Mouse (Mus musculus): ENCODE measurements around the gene Hfe. TPM values are rescaled to one million over a fixed set of nuclear protein-coding genes. Genes with fewer than 3 reads are reported as not detected.
"Not testable (repeated sequence)": the region's sequence is repeated elsewhere in the genome, so short reads cannot be mapped to it uniquely, and the experiment has no call there.

Gene Hfe
- polyA plus RNA-seq, 1 experiment from 2014 or later: 2.2 TPM

DNA sequence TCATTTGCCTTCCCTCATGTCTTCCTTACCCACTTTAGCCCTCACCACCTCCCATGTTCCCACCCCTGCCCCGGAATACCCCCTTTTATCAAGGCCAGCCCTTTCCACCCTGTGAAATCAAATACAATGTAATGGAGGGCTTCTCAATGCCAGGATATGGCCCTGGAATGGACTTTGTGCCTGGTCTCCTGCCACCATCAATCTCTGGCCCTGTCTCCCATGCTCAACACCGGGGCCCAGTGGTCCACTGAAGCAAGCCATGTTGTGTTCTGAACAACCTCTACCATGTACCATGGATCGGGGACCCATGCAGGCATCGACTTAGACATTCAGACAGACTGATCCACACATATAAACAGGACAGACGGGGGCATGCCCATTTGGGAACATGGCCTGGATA, 19.1 kb upstream of the Hfe start:
- H3K36me3 ChIP-seq (ENCODE audit: control insufficient read depth, insufficient read depth, low read length): no peaks in the 10 kb centered on the region
- 95% methylated on average over 5 of the region's 5 CpGs for WGBS
- ATAC-seq (replicated peaks; ENCODE audit: low FRiP score) (no peak), DNase-seq (ENCODE audit: low spot score) (no peak)
- H3K27me3 ChIP-seq (ENCODE audit: control insufficient read depth, insufficient read depth, low read length): no peaks in the 10 kb centered on the region
- no peaks in the 10 kb centered on the region for H3K4me1 ChIP-seq (replicated peaks; ENCODE audit: control insufficient read depth, insufficient read depth, low read length)
- no peaks in the 10 kb centered on the region for H3K9me3 ChIP-seq (ENCODE audit: control insufficient read depth, low read length)
- H3K27ac ChIP-seq (ENCODE audit: low read depth, low read length): no peak overlapping the region
- H3K9ac ChIP-seq (ENCODE audit: low read length): no peak overlapping the region
- no peak overlapping the region for H3K4me2 ChIP-seq (ENCODE audit: low read depth, low read length, severe bottlenecking)
- H3K4me3 ChIP-seq (ENCODE audit: low read depth, low read length): no peak overlapping the region

GRCm38 (mm10) chr13:23729192-23729525, 18.5 kb upstream of the Hfe start:
- Histone ChIP-seq H3K4me1 (replicated peaks; ENCODE audit: control insufficient read depth, insufficient read depth, low read length) (no peaks in the 10 kb centered on the region), H3K9ac (ENCODE audit: low read length) (no peak overlapping the region)
- no peak for ATAC-seq (replicated peaks; ENCODE audit: low FRiP score)

DNA sequence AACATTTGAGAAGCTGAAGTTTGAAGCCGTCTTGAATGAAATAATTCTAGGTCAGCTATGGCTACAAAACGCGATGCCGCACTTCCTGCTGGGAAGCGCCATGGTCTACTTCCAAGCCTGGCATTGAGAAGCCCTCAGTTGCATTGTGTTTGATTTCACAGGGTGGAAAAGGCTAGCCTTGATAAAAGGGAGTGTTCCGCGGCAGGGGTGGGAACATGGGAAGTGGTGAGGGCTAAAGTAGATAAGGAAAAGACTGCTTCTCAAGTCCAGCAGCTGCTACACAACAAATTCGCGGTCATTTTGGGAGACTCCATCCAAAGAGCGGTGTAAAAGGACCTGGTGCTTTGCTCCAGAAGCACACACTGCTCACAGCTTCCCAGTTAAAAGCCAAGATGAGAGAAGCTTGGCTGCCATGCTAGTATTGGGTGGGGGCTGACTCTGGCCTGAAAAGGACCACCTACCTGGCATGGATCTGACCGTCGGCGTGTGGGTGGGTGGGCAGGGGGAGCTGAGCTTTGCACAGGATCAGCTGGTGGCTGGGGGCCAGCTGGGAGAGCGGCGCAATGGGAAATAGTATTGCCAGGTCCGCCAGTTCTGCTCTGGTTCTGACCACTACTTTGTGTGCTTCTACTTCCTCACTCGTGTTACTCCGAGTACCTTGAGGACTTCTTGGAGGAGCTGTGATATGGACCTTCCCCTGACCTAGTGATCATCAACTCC, 18.0 kb upstream of the Hfe start:
- 88% methylated on average over 18 of the region's 18 CpGs for WGBS
- Histone ChIP-seq H3K4me1 (replicated peaks; ENCODE audit: control insufficient read depth, insufficient read depth, low read length) (no peaks in the 10 kb centered on the region), H3K4me2 (ENCODE audit: low read depth, low read length, severe bottlenecking) (no peak overlapping the region), H3K36me3 (ENCODE audit: control insufficient read depth, insufficient read depth, low read length) (no peaks in the 10 kb centered on the region), H3K9ac (ENCODE audit: low read length) (no peak overlapping the region), H3K27ac (ENCODE audit: low read depth, low read length) (no peak overlapping the region), H3K27me3 (ENCODE audit: control insufficient read depth, insufficient read depth, low read length) (no peaks in the 10 kb centered on the region), H3K9me3 (ENCODE audit: control insufficient read depth, low read length) (no peaks in the 10 kb centered on the region), H3K4me3 (ENCODE audit: low read depth, low read length) (no peak overlapping the region)
- ATAC-seq (replicated peaks; ENCODE audit: low FRiP score) (no peak), DNase-seq (ENCODE audit: low spot score) (no peak)

More at GRCm38 (mm10) chr13:23729192-23729525, 18.5 kb upstream of the Hfe start:
- no peaks in the 10 kb centered on the region for H3K27me3 ChIP-seq (ENCODE audit: control insufficient read depth, insufficient read depth, low read length)
- no peak overlapping the region for H3K4me3 ChIP-seq (ENCODE audit: low read depth, low read length)
- WGBS: 96% methylated on average over 9 of the region's 9 CpGs
- no peak overlapping the region for H3K27ac ChIP-seq (ENCODE audit: low read depth, low read length)
- no peak overlapping the region for H3K4me2 ChIP-seq (ENCODE audit: low read depth, low read length, severe bottlenecking)
- no peak for DNase-seq (ENCODE audit: low spot score)
- H3K36me3 ChIP-seq (ENCODE audit: control insufficient read depth, insufficient read depth, low read length): no peaks in the 10 kb centered on the region
- H3K9me3 ChIP-seq (ENCODE audit: control insufficient read depth, low read length): no peaks in the 10 kb centered on the region

DNA sequence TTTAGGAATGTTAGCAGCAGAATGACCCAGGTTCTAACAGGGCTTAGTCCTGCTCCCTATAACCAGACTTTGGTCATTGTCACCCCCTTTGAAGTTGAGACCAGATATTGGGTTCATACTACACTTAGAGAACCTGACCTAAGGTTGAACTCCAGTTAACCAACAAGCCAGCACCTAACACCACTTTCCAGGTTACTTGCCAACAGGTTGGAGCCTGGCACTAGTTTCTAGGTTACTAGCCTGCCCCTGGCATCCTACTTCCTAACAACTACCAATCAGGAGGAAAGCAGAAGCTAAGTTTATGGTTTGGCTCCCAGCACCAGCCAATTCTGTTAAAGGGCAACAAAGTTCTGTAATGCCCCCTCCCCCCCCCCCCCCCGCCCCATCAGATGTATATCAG, 14.6 kb upstream of the Hfe start:
- no CpG with 5 or more reads among the region's 1 CpGs for WGBS
- Histone ChIP-seq H3K36me3 (ENCODE audit: control insufficient read depth, insufficient read depth, low read length) (no peaks in the 10 kb centered on the region), H3K4me3 (ENCODE audit: low read depth, low read length) (no peak overlapping the region), H3K9me3 (ENCODE audit: control insufficient read depth, low read length) (no peaks in the 10 kb centered on the region), H3K4me2 (ENCODE audit: low read depth, low read length, severe bottlenecking) (no peak overlapping the region), H3K27ac (ENCODE audit: low read depth, low read length) (no peak overlapping the region), H3K9ac (ENCODE audit: low read length) (no peak overlapping the region), H3K27me3 (ENCODE audit: control insufficient read depth, insufficient read depth, low read length) (no peaks in the 10 kb centered on the region), H3K4me1 (replicated peaks; ENCODE audit: control insufficient read depth, insufficient read depth, low read length) (no peaks in the 10 kb centered on the region)
- DNase-seq (ENCODE audit: low spot score) (no peak), ATAC-seq (replicated peaks; ENCODE audit: low FRiP score) (no peak)

- H3K4me2 ChIP-seq (ENCODE audit: low read depth, low read length, severe bottlenecking): no peak overlapping the region
- no peak for ATAC-seq (replicated peaks; ENCODE audit: low FRiP score)
- no peak for DNase-seq (ENCODE audit: low spot score)
- no peaks in the 10 kb centered on the region for H3K9me3 ChIP-seq (ENCODE audit: control insufficient read depth, low read length)
- no peaks in the 10 kb centered on the region for H3K4me1 ChIP-seq (replicated peaks; ENCODE audit: control insufficient read depth, insufficient read depth, low read length)
- H3K27ac ChIP-seq (ENCODE audit: low read depth, low read length): no peak overlapping the region
- no peaks in the 10 kb centered on the region for H3K36me3 ChIP-seq (ENCODE audit: control insufficient read depth, insufficient read depth, low read length)
- 83% methylated on average over 4 of the region's 4 CpGs for WGBS
- no peak overlapping the region for H3K4me3 ChIP-seq (ENCODE audit: low read depth, low read length)
- H3K27me3 ChIP-seq (ENCODE audit: control insufficient read depth, insufficient read depth, low read length): no peaks in the 10 kb centered on the region
- H3K9ac ChIP-seq (ENCODE audit: low read length): no peak overlapping the region
Measured at GRCm38 (mm10) chr13:23724239-23724638, 13.6 kb upstream of the Hfe start.

- not testable (repeated sequence) for ATAC-seq (replicated peaks; ENCODE audit: low FRiP score); DNase-seq (ENCODE audit: low spot score)
Measured at GRCm38 (mm10) chr13:23717593-23718245, 7.1 kb upstream of the Hfe start.

DNA sequence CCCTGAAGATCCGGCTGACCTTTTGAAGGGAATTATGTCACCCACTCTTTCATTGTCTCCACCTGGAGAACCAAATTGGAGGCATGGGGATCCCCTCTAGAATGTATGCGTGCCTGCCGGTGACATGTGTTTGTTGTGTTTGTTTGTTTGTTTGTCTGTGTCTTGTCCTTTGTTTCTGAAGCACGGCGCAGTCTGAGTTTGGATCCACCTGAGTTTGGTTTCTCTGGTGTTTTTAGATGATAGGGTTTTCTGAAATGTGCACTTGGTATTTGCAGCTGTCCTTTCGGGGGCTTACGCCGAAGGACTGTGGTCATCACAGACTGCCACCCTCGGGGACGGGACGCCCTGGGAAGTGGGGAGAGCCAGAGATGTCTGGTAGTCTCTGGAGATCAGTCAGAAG, 6.5 kb upstream of the Hfe start:
- Histone ChIP-seq H3K9me3 (ENCODE audit: control insufficient read depth, low read length) (no peaks in the 10 kb centered on the region), H3K36me3 (ENCODE audit: control insufficient read depth, insufficient read depth, low read length) (no peaks in the 10 kb centered on the region), H3K9ac (ENCODE audit: low read length) (no peak overlapping the region)

More at GRCm38 (mm10) chr13:23717593-23718245, 7.1 kb upstream of the Hfe start:
- not testable (repeated sequence) for H3K36me3 ChIP-seq (ENCODE audit: control insufficient read depth, insufficient read depth, low read length); H3K4me2 ChIP-seq (ENCODE audit: low read depth, low read length, severe bottlenecking); H3K4me1 ChIP-seq (replicated peaks; ENCODE audit: control insufficient read depth, insufficient read depth, low read length); H3K27me3 ChIP-seq (ENCODE audit: control insufficient read depth, insufficient read depth, low read length); H3K4me3 ChIP-seq (ENCODE audit: low read depth, low read length); H3K9me3 ChIP-seq (ENCODE audit: control insufficient read depth, low read length); H3K27ac ChIP-seq (ENCODE audit: low read depth, low read length); H3K9ac ChIP-seq (ENCODE audit: low read length)
- whole genome bisulfite sequencing: 14% methylated on average over 2 of the region's 2 CpGs

DNA sequence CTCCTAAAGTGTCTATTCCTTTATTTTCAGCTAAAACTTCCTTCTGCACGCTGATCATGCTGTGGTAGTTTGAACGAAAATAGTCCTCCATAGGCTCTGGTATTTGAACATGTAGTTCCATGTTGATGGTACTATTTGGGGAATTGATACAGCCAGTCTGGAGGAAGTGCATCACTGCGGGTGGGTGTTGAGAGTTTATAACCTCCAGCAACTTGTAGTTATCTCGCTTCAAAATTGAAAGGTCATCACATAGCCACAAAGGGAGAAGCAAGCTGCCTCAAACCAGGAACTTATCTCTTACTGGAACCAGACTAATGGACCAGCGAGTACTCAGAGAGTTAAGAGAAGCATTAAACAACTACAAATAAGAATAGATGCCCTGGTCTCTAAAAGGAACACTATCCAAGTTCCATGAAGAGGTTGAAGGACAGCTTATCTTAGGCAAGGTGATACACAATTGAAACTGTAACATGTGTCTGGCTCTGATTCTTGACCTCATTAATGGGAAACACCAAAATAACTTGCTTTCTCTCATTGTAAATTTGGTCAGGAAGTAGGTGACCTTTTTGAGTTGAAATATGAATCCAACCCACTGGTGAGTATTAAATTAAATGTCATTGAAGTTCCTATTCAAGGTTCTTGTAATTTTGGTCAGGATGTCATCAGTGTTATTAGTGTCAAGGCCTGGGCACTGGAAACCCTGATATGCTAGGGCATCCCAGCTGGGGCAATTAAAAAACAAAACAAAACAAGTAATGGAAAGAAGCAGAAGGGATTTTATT, 5.8 kb upstream of the Hfe start:
- WGBS: 85% methylated on average over 5 of the region's 5 CpGs
- Histone ChIP-seq H3K36me3 (ENCODE audit: control insufficient read depth, insufficient read depth, low read length) (no peaks in the 10 kb centered on the region), H3K9me3 (ENCODE audit: control insufficient read depth, low read length) (no peaks in the 10 kb centered on the region), H3K4me2 (ENCODE audit: low read depth, low read length, severe bottlenecking) (no peak overlapping the region), H3K27ac (ENCODE audit: low read depth, low read length) (no peak overlapping the region), H3K9ac (ENCODE audit: low read length) (no peak overlapping the region), H3K27me3 (ENCODE audit: control insufficient read depth, insufficient read depth, low read length) (no peaks in the 10 kb centered on the region), H3K4me3 (ENCODE audit: low read depth, low read length) (no peak overlapping the region), H3K4me1 (replicated peaks; ENCODE audit: control insufficient read depth, insufficient read depth, low read length) (no peaks in the 10 kb centered on the region)
- no peak for DNase-seq (ENCODE audit: low spot score)
- no peak for ATAC-seq (replicated peaks; ENCODE audit: low FRiP score)

More for the DNA sequence above, 6.5 kb upstream of the Hfe start:
- WGBS: 66% methylated on average over 11 of the region's 11 CpGs
- Histone ChIP-seq H3K4me1 (replicated peaks; ENCODE audit: control insufficient read depth, insufficient read depth, low read length) (no peaks in the 10 kb centered on the region), H3K4me2 (ENCODE audit: low read depth, low read length, severe bottlenecking) (no peak overlapping the region), H3K27me3 (ENCODE audit: control insufficient read depth, insufficient read depth, low read length) (no peaks in the 10 kb centered on the region), H3K4me3 (ENCODE audit: low read depth, low read length) (no peak overlapping the region), H3K27ac (ENCODE audit: low read depth, low read length) (no peak overlapping the region)
- no peak for DNase-seq (ENCODE audit: low spot score)
- ATAC-seq (replicated peaks; ENCODE audit: low FRiP score): no peak
